Mouse (Mus musculus): ENCODE measurements at regions not wholly inside any gene's neighbourhood (a gene's known extent, or its start where the extent isn't known, plus 50 kb on each side); places are given as distances from the start of the nearest gene placed in this dataset.
A peak's percentile ranks its signal among the peaks of the same experiment; 100 is the strongest.

DNA sequence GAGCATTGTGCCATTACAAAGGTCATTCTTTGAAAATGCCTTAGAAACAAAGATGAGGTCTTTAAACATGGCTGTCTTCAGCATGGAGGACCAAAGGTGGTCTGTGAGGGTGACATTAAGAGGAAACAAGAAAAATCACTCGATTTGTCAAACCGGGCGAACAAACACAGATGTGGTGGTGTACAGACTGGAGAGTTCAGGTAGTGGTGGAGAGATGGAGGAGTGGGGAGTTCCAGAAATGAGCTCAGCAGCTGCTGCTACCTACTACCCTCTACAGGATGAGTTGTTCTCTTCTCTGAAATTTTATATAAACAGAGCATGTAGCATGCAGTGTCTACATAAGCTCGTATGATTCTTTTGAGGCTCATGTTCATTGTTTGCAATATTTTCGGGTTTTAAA, 215.6 kb downstream of the Cog6 start:
- DNase-seq: no peak

DNA sequence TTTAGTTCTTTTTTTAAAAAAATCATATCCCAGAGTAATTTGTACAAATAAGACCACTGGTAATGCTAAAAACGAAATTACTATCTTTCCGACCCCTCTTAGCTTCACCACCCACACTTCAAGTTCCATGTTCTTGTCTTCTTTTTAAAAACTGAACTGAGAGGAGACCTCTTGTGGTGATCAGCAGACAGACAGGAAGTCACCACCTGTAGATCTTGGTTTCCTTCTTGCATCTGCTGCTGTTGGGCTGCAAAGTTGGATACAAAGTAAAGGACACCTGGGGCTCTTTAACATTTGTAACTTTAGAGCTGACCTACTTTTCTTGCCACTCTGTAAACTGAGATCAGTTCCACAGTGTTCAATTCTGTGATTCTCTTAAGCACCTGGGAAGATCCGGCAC, 216.4 kb downstream of the Cog6 start:
- DNase-seq: no peak

DNA sequence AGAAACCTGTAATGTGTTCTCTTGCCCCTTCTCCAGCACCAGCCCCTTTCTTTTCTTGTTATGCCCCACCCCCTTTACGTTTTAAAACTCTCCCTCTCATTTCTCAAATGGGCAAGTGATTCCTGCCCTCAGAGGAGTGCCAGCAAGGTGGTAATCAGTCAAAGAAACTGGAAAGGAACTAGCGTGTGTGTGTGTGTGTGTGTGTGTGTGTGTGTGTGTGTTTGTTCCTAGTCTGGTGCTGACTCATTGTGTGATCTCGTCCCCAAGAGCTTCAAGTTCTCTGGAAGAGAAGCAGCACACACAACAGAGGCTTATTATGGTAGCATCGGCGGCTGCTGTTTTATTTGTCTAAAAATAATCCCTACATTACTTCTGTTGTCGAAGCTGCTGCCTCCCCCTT, 219.2 kb downstream of the Cog6 start:
- DNase-seq: no peak

DNA sequence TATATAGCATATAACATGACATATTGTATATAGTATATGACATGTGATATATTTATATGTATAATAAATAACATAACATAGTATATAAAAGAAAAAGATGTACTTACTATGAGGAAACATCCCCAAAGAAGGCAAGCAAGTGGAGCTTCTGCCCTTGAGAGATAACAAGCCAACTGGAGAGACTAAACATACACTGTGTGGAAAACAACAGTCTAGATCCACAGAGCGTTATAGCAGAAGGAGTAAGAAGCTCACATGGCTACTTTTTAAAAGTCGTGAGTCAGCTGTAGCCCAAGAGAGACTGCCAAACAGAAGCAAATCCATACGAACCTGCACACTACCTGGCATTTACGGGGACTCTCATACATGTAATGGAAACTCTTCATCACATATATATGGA, 219.9 kb downstream of the Cog6 start:
- no peak for DNase-seq

GRCm38 (mm10) chr3:52794218-52794617, 222.8 kb downstream of the Cog6 start:
- no peak for DNase-seq

DNA sequence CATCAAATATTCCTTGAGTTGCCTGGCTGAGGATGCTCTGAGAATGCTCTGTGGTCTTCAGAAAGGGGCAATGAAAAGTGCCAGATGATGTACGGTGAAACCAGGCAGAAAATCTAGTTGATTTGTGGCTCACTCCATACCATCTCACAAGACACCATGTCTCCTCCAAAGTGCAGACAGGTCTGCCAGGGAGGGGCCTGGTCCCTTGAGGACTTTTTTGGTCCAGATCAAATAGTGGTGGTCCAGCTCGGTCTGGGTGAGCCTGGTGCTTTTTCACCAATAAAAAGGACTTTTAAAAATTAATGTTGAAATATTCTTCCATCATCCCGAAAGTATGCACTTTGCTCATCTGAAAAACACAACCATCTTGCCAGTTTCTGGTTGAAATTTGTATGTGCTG, 224.2 kb downstream of the Cog6 start:
- no peak for DNase-seq

DNA sequence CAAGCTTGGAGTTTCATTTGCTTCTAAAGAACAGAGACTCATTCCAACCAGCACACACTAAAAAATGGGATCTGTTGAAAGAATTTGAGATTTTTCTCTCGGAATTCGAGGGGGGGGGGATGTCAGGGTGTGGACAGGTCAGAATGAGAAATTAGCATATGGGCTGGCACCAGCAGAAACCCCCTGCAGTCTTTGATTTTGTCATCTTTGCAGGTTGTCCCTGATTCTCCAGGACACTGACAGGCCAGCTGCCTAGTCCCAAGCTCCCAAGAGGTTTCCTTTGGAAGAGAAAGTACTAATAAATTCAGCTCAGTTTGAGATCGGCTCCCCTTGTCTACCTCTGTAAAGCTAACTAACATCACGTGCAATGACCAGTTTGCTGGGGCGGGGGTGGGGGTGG, 224.9 kb downstream of the Cog6 start:
- DNase-seq: no peak

DNA sequence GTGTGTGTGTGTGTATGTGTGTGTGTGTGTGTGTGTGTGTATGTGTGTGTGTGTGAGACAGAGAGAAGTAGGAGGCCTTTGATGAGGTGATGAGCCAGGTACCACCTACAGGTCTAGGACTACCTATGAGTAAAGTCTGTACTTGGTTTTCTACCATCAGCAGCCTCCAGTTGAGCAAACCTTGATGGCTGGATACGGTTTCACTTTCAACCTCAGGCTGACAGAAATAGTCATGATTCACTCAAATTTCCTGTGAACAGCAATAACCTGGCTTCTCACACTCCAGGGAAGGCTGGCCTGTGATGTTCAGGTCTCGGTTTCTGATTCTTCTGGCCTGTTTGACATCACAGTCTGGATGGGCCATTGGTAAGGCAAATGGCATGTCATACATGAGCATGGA, 226.1 kb downstream of the Cog6 start:
- no peak for DNase-seq

DNA sequence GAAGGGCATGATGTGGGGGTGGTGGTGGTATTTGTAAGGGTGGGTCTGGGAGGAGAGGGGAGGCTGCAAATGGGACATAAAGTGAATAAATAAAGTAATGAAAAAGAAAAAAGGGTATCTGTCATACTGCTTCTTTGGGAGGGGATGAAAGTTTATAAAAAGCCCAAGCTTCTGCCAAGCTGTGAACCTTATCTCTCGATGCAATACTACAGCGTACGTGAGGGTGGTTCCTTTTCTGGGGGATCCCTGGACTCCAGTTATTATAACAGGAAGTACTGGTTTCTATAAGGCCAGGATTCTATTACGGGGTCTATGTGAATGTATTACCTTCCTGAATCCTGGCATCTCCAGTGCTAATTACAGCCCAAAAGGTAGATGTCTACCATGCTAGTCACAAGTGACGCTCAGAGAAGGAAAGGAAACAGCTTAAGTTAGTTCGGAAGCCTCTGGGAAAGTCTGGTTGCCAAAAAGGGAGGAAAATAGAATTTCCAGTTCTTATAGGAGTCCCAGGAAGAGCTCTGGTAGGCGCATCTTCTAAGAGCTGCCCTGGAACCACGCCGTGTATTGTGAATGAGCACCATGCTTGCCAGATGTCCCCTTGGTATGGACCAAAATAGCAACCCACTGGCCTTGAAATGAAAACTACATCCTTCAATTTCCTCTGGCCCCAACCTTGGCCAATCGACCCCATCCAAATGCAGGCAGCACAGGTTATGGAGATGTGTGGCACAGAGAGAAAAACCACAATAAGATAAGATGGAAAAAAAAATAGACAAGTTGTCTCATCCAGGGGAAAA, 228.9 kb downstream of the Cog6 start:
- DNase-seq: no peak

DNA sequence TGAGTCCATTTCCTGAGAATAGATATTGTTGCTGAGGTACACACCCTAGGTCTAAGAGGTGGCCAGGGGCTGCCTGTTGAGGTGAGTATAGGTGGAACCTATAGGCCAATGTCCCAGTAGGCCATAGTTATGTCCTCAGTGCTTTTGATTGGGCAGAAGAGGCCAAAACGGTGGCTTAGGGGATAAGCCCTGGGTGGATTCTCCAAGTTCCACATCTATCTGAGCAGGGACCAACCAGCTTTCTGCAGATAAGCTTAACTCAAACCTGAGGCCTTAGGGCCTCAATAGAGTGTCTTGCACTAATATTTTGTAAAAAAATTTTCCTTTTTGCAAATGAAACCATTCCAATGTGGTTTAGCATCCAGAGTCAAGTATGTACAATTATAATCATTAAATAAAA, 231.4 kb downstream of the Cog6 start:
- DNase-seq: no peak

DNA sequence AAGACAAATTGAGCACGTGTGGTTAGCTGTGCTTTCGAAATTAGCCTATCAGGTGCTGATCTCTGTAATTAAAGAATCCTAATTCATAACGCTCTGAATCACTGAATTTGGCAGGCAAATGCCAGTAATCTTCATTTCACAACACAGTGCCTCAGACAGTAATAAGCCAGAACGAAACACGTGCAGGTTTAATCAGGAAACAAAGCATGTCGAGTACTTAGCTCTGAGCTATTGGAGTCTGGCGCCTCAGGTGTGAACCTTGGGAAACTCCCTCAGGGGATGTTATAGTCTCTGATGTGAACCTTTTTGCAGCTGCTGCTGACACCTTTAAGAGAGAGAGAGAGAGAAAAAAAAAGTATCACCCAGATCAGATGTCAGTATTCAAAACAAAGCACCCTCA, 232.6 kb downstream of the Cog6 start:
- no peak for DNase-seq

DNA sequence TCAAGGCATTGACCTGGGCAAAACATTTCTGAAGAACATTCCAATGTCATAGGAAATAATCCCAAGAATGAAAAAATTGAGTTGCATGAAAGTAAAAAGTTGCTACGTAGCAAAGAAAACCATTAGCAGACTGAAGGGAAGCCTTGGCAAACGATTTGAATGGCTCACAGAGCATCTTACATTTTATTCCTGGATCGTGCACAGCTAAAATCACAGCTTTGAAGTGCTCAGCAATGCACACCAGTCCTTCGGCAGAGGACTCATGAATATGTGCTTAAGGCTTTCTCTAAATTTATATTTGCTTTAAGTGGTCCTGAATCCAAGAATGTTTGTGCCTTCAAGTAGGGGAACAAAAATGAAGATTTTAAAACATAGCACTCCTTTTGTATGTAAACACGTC, 234.5 kb downstream of the Cog6 start:
- DNase-seq: no peak

DNA sequence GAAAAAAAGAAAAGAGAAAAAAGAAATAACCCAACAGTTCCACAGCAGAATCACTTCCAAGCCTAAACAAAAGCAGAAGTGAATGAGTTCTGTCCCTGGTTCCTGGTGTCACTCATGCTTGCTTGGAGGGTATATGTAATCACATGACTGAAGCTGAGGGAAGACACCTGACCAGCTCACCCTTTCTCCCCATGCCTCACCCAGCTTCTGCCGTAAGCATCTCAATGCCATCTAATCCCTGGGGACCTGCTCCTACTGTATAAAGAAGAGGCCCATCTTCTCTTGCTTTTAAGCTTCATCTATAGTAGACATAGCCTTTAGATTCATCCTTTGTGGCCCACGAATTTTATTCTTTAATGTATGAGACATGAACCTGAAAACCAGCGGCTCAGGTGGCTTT, 235.5 kb downstream of the Cog6 start:
- no peak for DNase-seq

DNA sequence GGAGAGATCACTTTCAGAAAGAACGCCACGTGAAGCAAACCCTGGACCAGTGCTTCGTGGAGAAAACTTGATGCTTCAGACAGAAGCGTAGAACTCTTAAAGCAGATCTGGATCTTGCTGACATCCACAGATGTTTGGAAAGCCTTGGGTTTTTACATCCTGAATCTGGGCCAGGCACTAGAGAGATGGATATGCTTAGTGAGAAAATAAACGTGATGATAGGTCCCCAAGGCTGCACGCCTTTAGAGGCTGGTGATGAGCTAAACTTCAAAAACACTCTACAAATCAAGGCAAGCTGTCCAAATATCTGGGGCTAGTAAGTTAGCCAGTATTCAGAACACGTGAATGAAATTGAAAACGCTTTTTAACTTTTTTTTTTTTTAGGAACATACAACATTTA, 236.7 kb downstream of the Cog6 start:
- DNase-seq: no peak

DNA sequence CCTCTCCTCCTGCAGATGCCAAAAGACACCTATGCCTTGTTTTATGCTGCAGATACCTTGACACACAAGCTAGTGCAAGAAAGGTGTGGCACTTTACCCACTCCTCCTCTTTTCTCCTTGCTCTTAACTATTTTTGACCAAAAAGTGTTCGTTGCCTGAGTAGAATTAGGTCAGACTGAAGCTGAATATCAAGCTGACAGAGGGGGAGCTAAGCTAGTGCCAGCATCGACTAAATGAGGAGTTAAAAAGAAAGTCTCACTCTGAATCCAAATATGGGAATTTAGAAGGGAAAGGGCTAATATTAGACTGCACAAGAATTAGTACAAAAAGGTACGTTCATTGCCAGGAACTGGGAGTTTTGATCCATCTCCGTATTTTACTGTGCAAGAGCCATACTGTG, 241.2 kb downstream of the Cog6 start:
- DNase-seq: no peak

- no peak for DNase-seq
Measured at GRCm38 (mm10) chr3:52775156-52775555, 241.9 kb downstream of the Cog6 start.

DNA sequence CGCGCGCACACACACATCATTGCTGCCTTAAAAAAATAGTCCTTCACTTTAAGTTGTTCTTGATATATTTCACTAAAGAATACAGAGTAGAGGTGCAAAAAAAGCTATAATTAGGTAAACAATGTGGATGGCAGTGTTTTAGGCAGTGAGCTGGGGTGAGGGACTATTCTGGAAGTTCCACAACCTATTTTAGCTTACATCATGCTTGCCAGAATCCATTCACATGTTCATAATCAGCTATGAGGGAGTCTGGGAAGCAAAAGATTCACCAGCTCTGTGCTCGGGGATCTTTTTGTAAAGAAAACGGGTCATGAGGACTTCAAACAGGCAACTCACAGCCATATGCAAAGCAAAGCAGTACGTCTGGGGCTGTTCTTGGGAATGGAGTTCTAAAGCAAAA, 242.3 kb downstream of the Cog6 start:
- DNase-seq: no peak

GRCm38 (mm10) chr3:52767276-52767675, 249.8 kb downstream of the Cog6 start:
- no peak for DNase-seq

GRCm38 (mm10) chr3:52766841-52767240, 250.2 kb downstream of the Cog6 start:
- peak; percentile 21 for DNase-seq

DNA sequence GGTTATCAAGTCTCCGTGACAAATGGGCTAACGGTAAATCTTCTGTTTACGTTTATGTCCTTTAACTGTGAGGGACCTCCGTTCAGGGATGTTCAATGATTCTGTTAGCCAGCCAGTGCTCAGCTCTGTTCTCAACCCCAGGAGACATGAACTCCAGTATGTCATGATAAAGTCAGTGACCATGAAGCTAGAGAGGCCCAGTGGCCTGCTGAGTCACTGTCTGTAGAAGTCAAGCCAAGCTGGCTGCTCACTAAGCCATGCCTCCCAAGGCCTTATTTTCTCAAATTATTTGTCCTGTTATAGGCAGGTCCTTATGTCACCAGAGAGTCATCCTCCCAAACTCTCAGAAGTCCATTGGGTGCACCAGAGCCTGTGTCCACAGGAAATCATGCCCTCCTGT, 252.9 kb downstream of the Cog6 start:
- DNase-seq: no peak

GRCm38 (mm10) chr3:52763660-52764059, 253.4 kb downstream of the Cog6 start:
- DNase-seq: no peak

DNA sequence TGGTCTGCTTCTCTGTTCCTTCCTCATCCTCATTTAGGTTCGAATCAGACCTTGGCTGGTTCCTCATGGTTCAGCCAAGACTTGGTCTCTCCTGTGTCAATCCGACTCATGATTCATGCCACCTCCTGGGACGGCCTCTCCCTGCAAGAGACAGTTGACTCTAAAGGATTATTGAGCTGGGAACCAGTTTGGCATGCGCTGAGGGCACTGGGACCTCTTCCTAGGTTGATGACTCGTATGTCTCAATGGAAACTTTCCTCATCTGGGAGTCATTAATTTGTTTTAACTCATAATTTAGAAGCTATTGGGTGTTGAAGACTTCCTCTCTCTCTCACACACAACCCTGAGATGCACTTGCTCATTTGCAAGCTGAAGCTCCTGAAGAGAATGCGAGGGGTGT, 254.5 kb downstream of the Cog6 start:
- DNase-seq: no peak

DNA sequence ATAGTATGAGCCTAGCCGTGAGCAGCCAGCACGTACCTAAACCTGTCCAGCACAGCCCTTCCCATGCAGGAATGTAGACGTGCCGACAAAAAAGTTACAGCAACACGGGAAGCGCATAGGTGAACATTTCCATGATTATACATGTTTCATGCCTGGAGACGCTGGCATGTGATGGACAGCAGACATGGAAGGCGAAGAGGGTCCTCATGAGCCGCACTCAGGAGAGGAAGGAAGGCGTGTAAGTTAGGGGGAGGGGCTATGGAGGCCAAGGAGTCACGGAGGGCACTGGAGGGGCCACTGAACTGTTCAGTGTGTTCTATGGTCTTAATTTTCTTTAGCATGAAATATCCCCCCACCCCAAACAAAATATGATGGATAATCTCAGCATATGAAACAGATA, 257.2 kb downstream of the Cog6 start:
- no peak for DNase-seq

- peak; percentile 26 for DNase-seq
Measured at GRCm38 (mm10) chr3:52758561-52758960, 258.5 kb downstream of the Cog6 start.

GRCm38 (mm10) chr3:52756816-52757215, 260.2 kb downstream of the Cog6 start:
- DNase-seq: no peak

All from gastrocnemius, postnatal 25 days (tissue).